Mouse (Mus musculus) kidney, adult 8-10 months (tissue): Measurements from ENCODE around the gene Ddr2.

ENCODE experiments used
- DNase-seq, 2 experiments: peaks; one replicate each; pipeline ENCODE4 v3.0.0; 2022

Ddr2 gene

GRCm38 (mm10) chr1:170034961-170035360, 75.6 kb downstream of the Ddr2 start:
- no peak for DNase-seq

GRCm38 (mm10) chr1:170031656-170032055, 78.9 kb downstream of the Ddr2 start:
- DNase-seq, result peak; percentile 14 to 44

- no peak for DNase-seq
These were observed 95.8 kb downstream of the Ddr2 start for GRCm38 (mm10) chr1:170014784-170015183.

- peak; percentile 15 to 18 for DNase-seq
These were observed 99.7 kb downstream of the Ddr2 start for GRCm38 (mm10) chr1:170010716-170011505.

GRCm38 (mm10) chr1:170009296-170009695, 101.3 kb downstream of the Ddr2 start:
- DNase-seq, result no peak

GRCm38 (mm10) chr1:170008432-170009220, 101.9 kb downstream of the Ddr2 start:
- no peak for DNase-seq

- peak; percentile 16 to 17 for DNase-seq
These were observed 104.0 kb downstream of the Ddr2 start for GRCm38 (mm10) chr1:170006516-170006915.

GRCm38 (mm10) chr1:170005297-170005696, 105.3 kb downstream of the Ddr2 start:
- DNase-seq, result no peak

- DNase-seq, result peak in 1 of 2 experiments; percentile 11
These were observed 116.7 kb downstream of the Ddr2 start for GRCm38 (mm10) chr1:169993901-169994300.

GRCm38 (mm10) chr1:169986166-169986565, 124.4 kb downstream of the Ddr2 start:
- DNase-seq, result no peak

- DNase-seq, result no peak
These were observed 132.9 kb downstream of the Ddr2 start for GRCm38 (mm10) chr1:169977621-169978020.

- DNase-seq, result no peak
These were observed 138.6 kb downstream of the Ddr2 start for GRCm38 (mm10) chr1:169971998-169972397.

GRCm38 (mm10) chr1:169970936-169971335, 139.6 kb downstream of the Ddr2 start:
- DNase-seq, result peak in 1 of 2 experiments; percentile 29

GRCm38 (mm10) chr1:169969516-169969886, 141.1 kb downstream of the Ddr2 start:
- DNase-seq, result no peak

GRCm38 (mm10) chr1:169968792-169969515, 141.6 kb downstream of the Ddr2 start, which contains the start of gene Hsd17b7:
Gene Hsd17b7 (minus strand): TSS chr1:169969241.
- DNase-seq, result peak; percentile 99

- no peak for DNase-seq
These were observed 157.5 kb downstream of the Ddr2 start for GRCm38 (mm10) chr1:169953106-169953505.

- no peak for DNase-seq
These were observed 157.9 kb downstream of the Ddr2 start for GRCm38 (mm10) chr1:169952636-169953035.

GRCm38 (mm10) chr1:169951561-169951960, 159.0 kb downstream of the Ddr2 start:
- no peak for DNase-seq

GRCm38 (mm10) chr1:169950651-169951050, 159.9 kb downstream of the Ddr2 start:
- peak in 1 of 2 experiments; percentile 15 for DNase-seq

- no peak for DNase-seq
These were observed 160.6 kb downstream of the Ddr2 start for GRCm38 (mm10) chr1:169949981-169950380.

GRCm38 (mm10) chr1:169948866-169949265, 161.7 kb downstream of the Ddr2 start:
- DNase-seq, result no peak

GRCm38 (mm10) chr1:169948280-169948679, 162.3 kb downstream of the Ddr2 start:
- DNase-seq, result no peak

GRCm38 (mm10) chr1:169947654-169948053, 162.9 kb downstream of the Ddr2 start:
- no peak for DNase-seq
